Mouse (Mus musculus): ENCODE measurements around the gene Snx20. TPM values are rescaled to one million over a fixed set of nuclear protein-coding genes. Genes with fewer than 3 reads are reported as not detected.
A peak's percentile ranks its signal among the peaks of the same experiment; 100 is the strongest.

The Snx20 gene
- polyA plus RNA-seq, 1 experiment from 2014 or later, result 1.3 TPM

- Histone ChIP-seq H3K9me3 (no peaks in the 10 kb centered on the region), H3K4me1 (no peaks in the 10 kb centered on the region), H3K36me3 (no peaks in the 10 kb centered on the region), H3K27me3 (ENCODE audit: insufficient read depth, poor library complexity, severe bottlenecking) (peaks cover 25% of the 10 kb centered on the region), H3K4me3 (no peak overlapping the region), H3K27ac (no peak overlapping the region)
- WGBS, result 63% methylated on average over 5 of the region's 5 CpGs
- no peak for DNase-seq (ENCODE audit: low spot score)
Measured at GRCm38 (mm10) chr8:88614981-88615380, 20.9 kb downstream of the Snx20 start.

- WGBS, result 77% methylated on average over 6 of the region's 6 CpGs
- no peak for DNase-seq (ENCODE audit: low spot score)
Measured at GRCm38 (mm10) chr8:88610271-88610670, 25.7 kb downstream of the Snx20 start.

GRCm38 (mm10) chr8:88609036-88609435 is 26.9 kb downstream of the Snx20 start:
- Histone ChIP-seq H3K9me3 (no peaks in the 10 kb centered on the region), H3K4me1 (peaks cover 5% of the 10 kb centered on the region; the same call in 1 of the 2 replicates), H3K36me3 (no peaks in the 10 kb centered on the region), H3K27ac (no peak overlapping the region), H3K4me3 (no peak overlapping the region), H3K27me3 (ENCODE audit: insufficient read depth, poor library complexity, severe bottlenecking) (peaks cover 4% of the 10 kb centered on the region; the same call in 1 of the 2 replicates)
- no peak for DNase-seq (ENCODE audit: low spot score)
- 65% methylated on average over 8 of the region's 8 CpGs for WGBS

More at GRCm38 (mm10) chr8:88610271-88610670, 25.7 kb downstream of the Snx20 start:
- H3K9me3 ChIP-seq, result no peaks in the 10 kb centered on the region
- no peak overlapping the region for H3K4me3 ChIP-seq
- no peaks in the 10 kb centered on the region for H3K36me3 ChIP-seq
- no peak overlapping the region for H3K27ac ChIP-seq
- H3K4me1 ChIP-seq, result no peaks in the 10 kb centered on the region
- peaks cover 13% of the 10 kb centered on the region for H3K27me3 ChIP-seq (ENCODE audit: insufficient read depth, poor library complexity, severe bottlenecking)

- no peaks in the 10 kb centered on the region for H3K36me3 ChIP-seq
- no peak overlapping the region for H3K27ac ChIP-seq
- DNase-seq (ENCODE audit: low spot score), result no peak
- 62% methylated on average over 13 of the region's 13 CpGs for WGBS
- H3K9me3 ChIP-seq, result no peaks in the 10 kb centered on the region
- no peaks in the 10 kb centered on the region; the same call in 1 of the 2 replicates for H3K27me3 ChIP-seq (ENCODE audit: insufficient read depth, poor library complexity, severe bottlenecking)
- H3K4me3 ChIP-seq, result no peak overlapping the region
- H3K4me1 ChIP-seq, result peaks cover 9% of the 10 kb centered on the region; the same call in 1 of the 2 replicates
Measured at GRCm38 (mm10) chr8:88605361-88606040, 30.4 kb downstream of the Snx20 start.

GRCm38 (mm10) chr8:88604065-88605038 is 31.6 kb downstream of the Snx20 start:
- no peaks in the 10 kb centered on the region for H3K27me3 ChIP-seq (ENCODE audit: insufficient read depth, poor library complexity, severe bottlenecking)
- H3K36me3 ChIP-seq, result no peaks in the 10 kb centered on the region
- H3K4me1 ChIP-seq, result peaks cover 9% of the 10 kb centered on the region; the same call in 1 of the 2 replicates
- no peaks in the 10 kb centered on the region for H3K9me3 ChIP-seq
- H3K4me3 ChIP-seq, result peak overlapping the region; percentile 47
- peak overlapping the region; percentile 62; the same call in 1 of the 2 replicates for H3K27ac ChIP-seq
- DNase-seq (ENCODE audit: low spot score), result peak; percentile 90
- WGBS, result 10% methylated on average over 20 of the region's 20 CpGs

- 7% methylated on average over 10 of the region's 10 CpGs for WGBS
- peaks cover 14% of the 10 kb centered on the region for H3K4me1 ChIP-seq
- peak overlapping the region; percentile 62; the same call in 1 of the 2 replicates for H3K27ac ChIP-seq
- no peak for DNase-seq (ENCODE audit: low spot score)
- peak overlapping the region; percentile 47 for H3K4me3 ChIP-seq
- no peaks in the 10 kb centered on the region for H3K36me3 ChIP-seq
- no peaks in the 10 kb centered on the region for H3K9me3 ChIP-seq
- H3K27me3 ChIP-seq (ENCODE audit: insufficient read depth, poor library complexity, severe bottlenecking), result no peaks in the 10 kb centered on the region
Measured at GRCm38 (mm10) chr8:88603446-88603989, 32.4 kb downstream of the Snx20 start.

GRCm38 (mm10) chr8:88599491-88599890 is 36.4 kb downstream of the Snx20 start:
- Histone ChIP-seq H3K4me1 (peaks cover 16% of the 10 kb centered on the region), H3K4me3 (no peak overlapping the region), H3K36me3 (no peaks in the 10 kb centered on the region), H3K27ac (no peak overlapping the region), H3K27me3 (ENCODE audit: insufficient read depth, poor library complexity, severe bottlenecking) (peaks cover 5% of the 10 kb centered on the region; the same call in 1 of the 2 replicates), H3K9me3 (no peaks in the 10 kb centered on the region)
- no peak for DNase-seq (ENCODE audit: low spot score)
- WGBS, result 81% methylated on average over 7 of the region's 7 CpGs

- DNase-seq (ENCODE audit: low spot score), result no peak
- H3K36me3 ChIP-seq, result no peaks in the 10 kb centered on the region
- H3K27me3 ChIP-seq (ENCODE audit: insufficient read depth, poor library complexity, severe bottlenecking), result peaks cover 5% of the 10 kb centered on the region; the same call in 1 of the 2 replicates
- WGBS, result 54% methylated on average over 5 of the region's 5 CpGs
- H3K27ac ChIP-seq, result no peak overlapping the region
- no peaks in the 10 kb centered on the region for H3K9me3 ChIP-seq
- no peak overlapping the region for H3K4me3 ChIP-seq
- peaks cover 7% of the 10 kb centered on the region; the same call in 1 of the 2 replicates for H3K4me1 ChIP-seq
Measured at GRCm38 (mm10) chr8:88598578-88598977, 37.4 kb downstream of the Snx20 start.

GRCm38 (mm10) chr8:88596042-88596441 is 39.9 kb downstream of the Snx20 start:
- peaks cover 7% of the 10 kb centered on the region; the same call in 1 of the 2 replicates for H3K4me1 ChIP-seq
- peaks cover 5% of the 10 kb centered on the region; the same call in 1 of the 2 replicates for H3K27me3 ChIP-seq (ENCODE audit: insufficient read depth, poor library complexity, severe bottlenecking)
- no peak overlapping the region for H3K4me3 ChIP-seq
- no peak for DNase-seq (ENCODE audit: low spot score)
- no peaks in the 10 kb centered on the region for H3K9me3 ChIP-seq
- H3K27ac ChIP-seq, result no peak overlapping the region
- 81% methylated on average over 12 of the region's 12 CpGs for WGBS
- peaks cover 9% of the 10 kb centered on the region; the same call in 1 of the 2 replicates for H3K36me3 ChIP-seq

- H3K4me3 ChIP-seq, result no peak overlapping the region
- peaks cover 10% of the 10 kb centered on the region; the same call in 1 of the 2 replicates for H3K4me1 ChIP-seq
- H3K9me3 ChIP-seq, result no peaks in the 10 kb centered on the region
- H3K27me3 ChIP-seq (ENCODE audit: insufficient read depth, poor library complexity, severe bottlenecking), result peaks cover 15% of the 10 kb centered on the region; the same call in 1 of the 2 replicates
- peaks cover 21% of the 10 kb centered on the region for H3K36me3 ChIP-seq
- H3K27ac ChIP-seq, result no peak overlapping the region
- DNase-seq (ENCODE audit: low spot score), result no peak
- 95% methylated on average over 1 of the region's 1 CpGs for WGBS
Measured at GRCm38 (mm10) chr8:88593947-88594346, 42.0 kb downstream of the Snx20 start.

GRCm38 (mm10) chr8:88590226-88590625 is 45.7 kb downstream of the Snx20 start:
- 84% methylated on average over 6 of the region's 6 CpGs for WGBS
- Histone ChIP-seq H3K9me3 (no peaks in the 10 kb centered on the region), H3K4me3 (no peak overlapping the region), H3K27ac (no peak overlapping the region), H3K4me1 (peaks cover 10% of the 10 kb centered on the region; the same call in 1 of the 2 replicates), H3K27me3 (ENCODE audit: insufficient read depth, poor library complexity, severe bottlenecking) (peaks cover 10% of the 10 kb centered on the region; the same call in 1 of the 2 replicates), H3K36me3 (peaks cover 23% of the 10 kb centered on the region)
- DNase-seq (ENCODE audit: low spot score), result no peak

- Histone ChIP-seq H3K27me3 (ENCODE audit: insufficient read depth, poor library complexity, severe bottlenecking) (peaks cover 15% of the 10 kb centered on the region; the same call in 1 of the 2 replicates), H3K27ac (no peak overlapping the region), H3K4me3 (no peak overlapping the region), H3K36me3 (peaks cover 25% of the 10 kb centered on the region), H3K9me3 (no peaks in the 10 kb centered on the region), H3K4me1 (peaks cover 29% of the 10 kb centered on the region; the same call in 1 of the 2 replicates)
- no peak for DNase-seq (ENCODE audit: low spot score)
- WGBS, result 88% methylated on average over 8 of the region's 8 CpGs
Measured at GRCm38 (mm10) chr8:88588205-88588889, 47.6 kb downstream of the Snx20 start.
